Mouse (Mus musculus): ENCODE results near the gene Pde4d. TPM values are rescaled to one million over a fixed set of nuclear protein-coding genes. Genes with fewer than 3 reads are reported as not detected.

Pde4d gene
- polyA plus RNA-seq, 1 experiment from 2014 or later, result 14.9 TPM

DNA sequence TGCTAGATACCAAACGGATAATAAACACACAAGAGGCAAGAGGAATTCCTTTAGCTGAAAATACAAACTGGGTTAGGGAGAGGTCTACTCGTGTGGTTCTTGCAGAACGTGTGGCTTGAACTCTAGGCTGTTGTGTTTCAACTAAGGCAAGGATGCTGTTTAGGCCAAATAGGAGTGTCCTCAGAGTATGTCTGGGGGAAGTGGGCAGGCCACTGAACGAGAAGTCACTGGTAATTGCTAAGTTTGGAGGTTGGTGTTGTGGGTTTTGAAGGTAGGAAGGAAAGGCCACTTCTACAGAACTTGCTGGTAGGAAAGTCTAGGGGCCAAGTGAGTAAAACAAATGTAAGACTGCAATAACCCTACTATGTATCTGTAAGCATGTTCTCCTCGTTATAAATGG, 876.3 kb downstream of the Pde4d start:
- no peak overlapping the region for H3K9ac ChIP-seq (ENCODE audit: low read length)
- no peak overlapping the region for H3K4me2 ChIP-seq (ENCODE audit: low read depth, low read length)
- no peaks in the 10 kb centered on the region; the same call in 1 of the 2 replicates for H3K4me1 ChIP-seq (replicated peaks; ENCODE audit: control insufficient read depth, insufficient read depth, low read length)
- no peak overlapping the region for H3K4me3 ChIP-seq (ENCODE audit: low read length)
- no peaks in the 10 kb centered on the region for H3K9me3 ChIP-seq (ENCODE audit: control insufficient read depth, low read length)
- no peaks in the 10 kb centered on the region for H3K27me3 ChIP-seq (ENCODE audit: control insufficient read depth, insufficient read depth, low read depth, low read length)
- H3K36me3 ChIP-seq (ENCODE audit: control insufficient read depth, insufficient read depth, low read length), result no peaks in the 10 kb centered on the region
- WGBS, result 75% methylated on average over 5 of the region's 5 CpGs
- no peak overlapping the region for H3K27ac ChIP-seq (ENCODE audit: low read length)
- ATAC-seq (ENCODE audit: low read depth), result no peak

DNA sequence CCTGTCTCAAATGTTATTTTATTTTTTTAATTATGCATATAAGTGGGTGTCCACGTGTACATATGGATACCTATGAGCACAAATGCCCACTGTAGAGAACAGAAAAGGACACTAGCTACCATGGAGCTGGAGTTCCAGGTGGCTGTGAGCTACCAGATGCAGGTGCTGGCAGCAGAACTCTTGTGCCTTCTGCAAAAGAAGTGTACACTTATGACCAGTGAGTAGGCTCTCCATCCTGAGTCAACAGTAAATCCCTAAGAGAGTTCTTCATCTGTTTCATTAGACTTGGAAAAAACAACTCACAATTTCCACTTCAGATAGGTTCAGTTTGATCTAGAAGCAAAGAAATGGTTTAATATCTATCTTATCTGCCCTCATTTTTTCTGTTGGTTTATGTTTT, 881.8 kb downstream of the Pde4d start:
- H3K4me3 ChIP-seq (ENCODE audit: low read length), result no peak overlapping the region
- peak; percentile 41; the same call in 1 of the 2 replicates for ATAC-seq (ENCODE audit: low read depth)
- 44% methylated on average over 1 of the region's 1 CpGs for WGBS
- H3K4me1 ChIP-seq (replicated peaks; ENCODE audit: control insufficient read depth, insufficient read depth, low read length), result 0 out of 2 replicates have a peak, but pooled peaks cover 3% of the 10 kb centered on the region
- no peak overlapping the region for H3K27ac ChIP-seq (ENCODE audit: low read length)
- H3K9me3 ChIP-seq (ENCODE audit: control insufficient read depth, low read length), result no peaks in the 10 kb centered on the region
- no peaks in the 10 kb centered on the region for H3K36me3 ChIP-seq (ENCODE audit: control insufficient read depth, insufficient read depth, low read length)
- no peaks in the 10 kb centered on the region for H3K27me3 ChIP-seq (ENCODE audit: control insufficient read depth, insufficient read depth, low read depth, low read length)
- H3K4me2 ChIP-seq (ENCODE audit: low read depth, low read length), result no peak overlapping the region
- no peak overlapping the region for H3K9ac ChIP-seq (ENCODE audit: low read length)

DNA sequence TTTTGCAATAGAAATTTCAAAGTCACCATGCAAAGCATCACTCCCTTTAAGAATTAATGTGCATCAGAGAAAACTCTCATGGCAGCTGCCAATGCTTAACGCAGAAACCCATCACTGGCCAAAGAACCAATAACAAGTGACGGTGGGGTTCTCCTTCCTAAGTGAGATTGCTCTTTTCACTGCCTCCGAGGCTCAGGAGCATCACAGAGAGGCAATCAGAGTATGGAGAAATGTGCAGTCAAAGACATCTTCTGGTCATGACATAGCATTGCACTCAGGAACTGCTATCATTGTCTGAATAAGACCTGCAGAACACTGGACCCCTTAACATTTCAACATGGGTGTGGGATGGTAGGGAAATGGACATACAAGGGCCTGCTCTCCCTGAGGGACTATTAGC, 892.2 kb downstream of the Pde4d start:
- Histone ChIP-seq H3K9ac (ENCODE audit: low read length) (no peak overlapping the region), H3K4me2 (ENCODE audit: low read depth, low read length) (no peak overlapping the region), H3K27me3 (ENCODE audit: control insufficient read depth, insufficient read depth, low read depth, low read length) (no peaks in the 10 kb centered on the region), H3K27ac (ENCODE audit: low read length) (no peak overlapping the region), H3K4me3 (ENCODE audit: low read length) (no peak overlapping the region), H3K9me3 (ENCODE audit: control insufficient read depth, low read length) (no peaks in the 10 kb centered on the region), H3K36me3 (ENCODE audit: control insufficient read depth, insufficient read depth, low read length) (no peaks in the 10 kb centered on the region), H3K4me1 (replicated peaks; ENCODE audit: control insufficient read depth, insufficient read depth, low read length) (no peaks in the 10 kb centered on the region)
- 54% methylated on average over 3 of the region's 3 CpGs for WGBS
- no peak for ATAC-seq (ENCODE audit: low read depth)

DNA sequence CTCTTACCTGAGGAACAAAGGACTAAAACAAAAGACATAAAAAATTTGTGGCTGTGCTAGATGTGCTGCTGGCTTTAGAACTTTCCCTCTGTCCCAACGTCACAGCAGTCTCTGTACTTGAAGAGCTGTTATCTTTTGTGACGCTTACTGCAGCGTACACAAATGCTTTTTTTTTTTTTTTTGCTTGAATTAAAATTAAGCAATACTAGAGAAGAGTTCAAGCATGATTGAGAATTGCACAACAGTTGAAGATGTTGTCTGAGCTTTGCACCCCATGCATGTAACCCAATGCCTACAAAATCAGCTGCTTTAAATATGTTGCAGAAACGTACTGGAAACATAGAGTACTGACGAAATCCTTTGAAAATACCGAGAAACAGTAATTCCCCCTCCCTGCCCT, 892.7 kb downstream of the Pde4d start:
- H3K4me3 ChIP-seq (ENCODE audit: low read length), result no peak overlapping the region
- H3K27me3 ChIP-seq (ENCODE audit: control insufficient read depth, insufficient read depth, low read depth, low read length), result no peaks in the 10 kb centered on the region
- WGBS, result 30% methylated on average over 6 of the region's 6 CpGs
- H3K9me3 ChIP-seq (ENCODE audit: control insufficient read depth, low read length), result no peaks in the 10 kb centered on the region
- no peaks in the 10 kb centered on the region for H3K36me3 ChIP-seq (ENCODE audit: control insufficient read depth, insufficient read depth, low read length)
- H3K9ac ChIP-seq (ENCODE audit: low read length), result no peak overlapping the region
- H3K4me2 ChIP-seq (ENCODE audit: low read depth, low read length), result no peak overlapping the region
- no peak overlapping the region for H3K27ac ChIP-seq (ENCODE audit: low read length)
- H3K4me1 ChIP-seq (replicated peaks; ENCODE audit: control insufficient read depth, insufficient read depth, low read length), result no peaks in the 10 kb centered on the region
- ATAC-seq (ENCODE audit: low read depth), result peak; percentile 87

DNA sequence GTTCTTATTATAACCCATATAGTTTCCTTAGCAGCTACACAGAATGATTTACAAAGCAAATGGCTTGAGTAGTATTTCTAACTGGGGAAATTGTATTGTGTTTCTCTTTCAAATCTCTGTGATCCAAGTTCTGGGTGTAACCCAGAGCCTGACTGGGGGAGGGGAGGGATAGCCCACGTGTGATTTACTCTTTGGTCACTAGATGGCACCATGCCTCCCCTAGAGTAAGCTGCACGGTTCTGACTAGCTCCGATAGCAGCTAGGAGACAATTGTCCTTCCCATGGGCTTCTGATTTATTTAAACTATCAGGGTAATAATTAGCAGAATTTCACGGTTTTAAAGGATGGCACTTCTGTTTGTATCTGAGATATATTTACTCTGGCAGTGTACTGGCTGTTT, 893.8 kb downstream of the Pde4d start:
- no peak overlapping the region for H3K4me2 ChIP-seq (ENCODE audit: low read depth, low read length)
- H3K9ac ChIP-seq (ENCODE audit: low read length), result no peak overlapping the region
- no peaks in the 10 kb centered on the region for H3K27me3 ChIP-seq (ENCODE audit: control insufficient read depth, insufficient read depth, low read depth, low read length)
- no peaks in the 10 kb centered on the region for H3K36me3 ChIP-seq (ENCODE audit: control insufficient read depth, insufficient read depth, low read length)
- H3K4me1 ChIP-seq (replicated peaks; ENCODE audit: control insufficient read depth, insufficient read depth, low read length), result no peaks in the 10 kb centered on the region
- H3K27ac ChIP-seq (ENCODE audit: low read length), result no peak overlapping the region
- peak; percentile 89 for ATAC-seq (ENCODE audit: low read depth)
- 1% methylated on average over 4 of the region's 4 CpGs for WGBS
- no peak overlapping the region for H3K4me3 ChIP-seq (ENCODE audit: low read length)
- no peaks in the 10 kb centered on the region for H3K9me3 ChIP-seq (ENCODE audit: control insufficient read depth, low read length)

DNA sequence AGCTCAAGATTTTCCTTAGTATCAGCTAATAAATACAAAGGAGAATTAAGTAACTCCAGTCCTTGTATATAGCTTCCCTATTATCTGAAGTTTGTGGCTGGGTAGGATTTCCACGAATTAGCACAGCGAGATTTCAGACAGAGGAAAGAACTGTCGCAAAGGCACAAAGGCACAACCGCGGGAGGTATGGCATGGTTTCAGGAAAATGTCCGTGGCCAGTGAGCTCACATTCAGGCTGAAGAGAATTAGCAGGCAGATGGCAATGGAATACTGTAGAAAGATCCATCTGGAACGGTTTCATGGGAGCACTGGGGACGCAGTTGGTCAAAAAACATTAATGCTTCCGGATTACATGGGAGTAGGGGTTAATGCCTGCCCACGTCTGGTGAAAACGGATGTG, 898.0 kb downstream of the Pde4d start:
- Histone ChIP-seq H3K9me3 (ENCODE audit: control insufficient read depth, low read length) (no peaks in the 10 kb centered on the region), H3K27ac (ENCODE audit: low read length) (no peak overlapping the region), H3K4me2 (ENCODE audit: low read depth, low read length) (no peak overlapping the region), H3K9ac (ENCODE audit: low read length) (no peak overlapping the region), H3K4me1 (replicated peaks; ENCODE audit: control insufficient read depth, insufficient read depth, low read length) (no peaks in the 10 kb centered on the region), H3K27me3 (ENCODE audit: control insufficient read depth, insufficient read depth, low read depth, low read length) (no peaks in the 10 kb centered on the region), H3K36me3 (ENCODE audit: control insufficient read depth, insufficient read depth, low read length) (no peaks in the 10 kb centered on the region), H3K4me3 (ENCODE audit: low read length) (no peak overlapping the region)
- no peak for ATAC-seq (ENCODE audit: low read depth)
- WGBS, result 59% methylated on average over 11 of the region's 11 CpGs

DNA sequence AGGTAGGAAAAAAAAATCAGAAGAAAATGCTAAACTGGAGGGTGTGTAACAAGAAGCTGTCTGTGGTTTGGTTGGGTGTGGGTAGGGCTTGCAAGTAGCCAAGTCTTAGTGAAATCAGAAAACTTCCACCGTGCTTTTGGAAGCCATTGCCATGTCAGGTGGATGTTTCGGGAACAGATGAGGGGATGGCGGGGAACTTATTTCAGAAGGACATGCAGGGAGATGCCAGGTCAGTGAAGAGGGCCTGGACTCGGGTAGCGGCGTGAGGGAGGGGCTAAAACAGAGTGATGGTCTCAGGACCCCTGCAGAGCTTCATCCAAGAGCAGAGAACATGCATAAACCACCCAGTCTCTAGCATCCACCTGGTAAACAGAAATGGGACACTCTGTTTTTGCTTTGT, 898.6 kb downstream of the Pde4d start:
- ATAC-seq (ENCODE audit: low read depth), result no peak
- H3K9me3 ChIP-seq (ENCODE audit: control insufficient read depth, low read length), result no peaks in the 10 kb centered on the region
- H3K27me3 ChIP-seq (ENCODE audit: control insufficient read depth, insufficient read depth, low read depth, low read length), result no peaks in the 10 kb centered on the region
- WGBS, result 83% methylated on average over 6 of the region's 6 CpGs
- H3K36me3 ChIP-seq (ENCODE audit: control insufficient read depth, insufficient read depth, low read length), result no peaks in the 10 kb centered on the region
- H3K4me2 ChIP-seq (ENCODE audit: low read depth, low read length), result no peak overlapping the region
- no peak overlapping the region for H3K4me3 ChIP-seq (ENCODE audit: low read length)
- H3K4me1 ChIP-seq (replicated peaks; ENCODE audit: control insufficient read depth, insufficient read depth, low read length), result no peaks in the 10 kb centered on the region
- no peak overlapping the region for H3K9ac ChIP-seq (ENCODE audit: low read length)
- no peak overlapping the region for H3K27ac ChIP-seq (ENCODE audit: low read length)

DNA sequence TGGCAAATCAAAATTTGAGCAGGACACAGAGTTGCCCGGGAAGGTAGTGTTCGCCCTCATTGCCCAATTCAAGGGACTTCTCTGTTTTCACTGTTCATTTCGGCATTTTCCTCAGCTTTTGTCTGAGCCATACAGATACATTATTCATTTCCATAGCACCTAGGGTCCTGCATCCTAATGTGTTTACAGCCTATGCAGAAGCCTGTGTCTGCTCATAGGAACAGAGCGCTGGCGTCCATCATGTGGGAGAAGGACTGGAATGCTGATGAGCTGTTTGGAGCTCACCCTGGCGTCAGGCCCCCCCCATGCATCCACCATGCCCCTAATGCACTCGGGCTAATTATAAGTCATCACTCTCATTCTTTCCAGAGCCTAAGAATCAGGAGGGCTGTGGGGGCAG, 900.4 kb downstream of the Pde4d start:
- Histone ChIP-seq H3K4me2 (ENCODE audit: low read depth, low read length) (no peak overlapping the region), H3K4me3 (ENCODE audit: low read length) (no peak overlapping the region), H3K27ac (ENCODE audit: low read length) (no peak overlapping the region), H3K9me3 (ENCODE audit: control insufficient read depth, low read length) (no peaks in the 10 kb centered on the region), H3K4me1 (replicated peaks; ENCODE audit: control insufficient read depth, insufficient read depth, low read length) (0 out of 2 replicates have a peak, but pooled peaks cover 2% of the 10 kb centered on the region), H3K27me3 (ENCODE audit: control insufficient read depth, insufficient read depth, low read depth, low read length) (no peaks in the 10 kb centered on the region), H3K9ac (ENCODE audit: low read length) (no peak overlapping the region), H3K36me3 (ENCODE audit: control insufficient read depth, insufficient read depth, low read length) (no peaks in the 10 kb centered on the region)
- ATAC-seq (ENCODE audit: low read depth), result no peak
- WGBS, result 74% methylated on average over 7 of the region's 7 CpGs

DNA sequence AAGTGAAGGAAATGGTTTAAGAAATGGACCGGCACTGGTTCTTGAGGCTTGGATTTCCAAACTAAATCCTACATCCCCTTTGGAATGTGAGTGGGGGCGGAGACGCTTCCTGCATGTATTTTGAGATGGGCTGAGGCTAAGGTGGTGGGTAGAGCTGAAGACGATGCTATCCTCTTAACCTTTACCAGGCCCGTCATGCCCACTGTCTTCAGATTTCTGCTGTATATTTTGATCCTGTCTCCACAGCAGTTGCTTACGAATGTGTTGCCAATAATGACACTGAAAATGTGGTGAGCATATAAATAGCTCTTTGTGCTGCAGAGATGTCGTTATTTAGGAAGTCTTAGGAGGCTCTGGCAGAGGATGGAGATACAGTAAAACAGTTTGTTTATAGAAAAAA, 904.3 kb downstream of the Pde4d start:
- Histone ChIP-seq H3K27ac (ENCODE audit: low read length) (no peak overlapping the region), H3K4me3 (ENCODE audit: low read length) (no peak overlapping the region), H3K4me1 (replicated peaks; ENCODE audit: control insufficient read depth, insufficient read depth, low read length) (0 out of 2 replicates have a peak, but pooled peaks cover 2% of the 10 kb centered on the region), H3K4me2 (ENCODE audit: low read depth, low read length) (no peak overlapping the region), H3K9me3 (ENCODE audit: control insufficient read depth, low read length) (no peaks in the 10 kb centered on the region), H3K9ac (ENCODE audit: low read length) (no peak overlapping the region), H3K36me3 (ENCODE audit: control insufficient read depth, insufficient read depth, low read length) (no peaks in the 10 kb centered on the region), H3K27me3 (ENCODE audit: control insufficient read depth, insufficient read depth, low read depth, low read length) (no peaks in the 10 kb centered on the region)
- 65% methylated on average over 7 of the region's 7 CpGs for WGBS
- no peak for ATAC-seq (ENCODE audit: low read depth)

DNA sequence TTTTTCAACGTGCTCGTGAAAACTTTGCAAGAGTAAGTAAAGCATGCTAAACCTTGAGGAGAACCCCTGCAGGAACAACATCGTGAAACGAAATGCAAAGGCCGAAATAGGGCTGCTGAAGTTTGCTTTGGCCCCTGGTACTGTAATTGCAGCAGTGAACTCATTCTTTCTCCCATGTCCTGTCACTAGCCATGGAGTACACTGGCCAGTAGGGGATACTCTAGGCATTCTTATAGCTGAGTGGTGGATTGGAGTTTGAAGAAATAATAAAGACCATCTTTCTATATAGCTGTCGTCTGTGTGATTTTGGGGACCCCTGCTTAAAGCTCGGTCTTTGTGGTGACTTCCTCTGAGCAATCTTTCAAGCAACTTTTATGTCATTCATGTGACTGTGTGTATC, 906.5 kb downstream of the Pde4d start:
- H3K36me3 ChIP-seq (ENCODE audit: control insufficient read depth, insufficient read depth, low read length), result no peaks in the 10 kb centered on the region
- H3K27me3 ChIP-seq (ENCODE audit: control insufficient read depth, insufficient read depth, low read depth, low read length), result no peaks in the 10 kb centered on the region
- H3K4me3 ChIP-seq (ENCODE audit: low read length), result no peak overlapping the region
- 66% methylated on average over 7 of the region's 7 CpGs for WGBS
- no peak overlapping the region for H3K9ac ChIP-seq (ENCODE audit: low read length)
- no peak overlapping the region for H3K27ac ChIP-seq (ENCODE audit: low read length)
- H3K9me3 ChIP-seq (ENCODE audit: control insufficient read depth, low read length), result no peaks in the 10 kb centered on the region
- no peak overlapping the region for H3K4me2 ChIP-seq (ENCODE audit: low read depth, low read length)
- no peak for ATAC-seq (ENCODE audit: low read depth)
- 0 out of 2 replicates have a peak, but pooled peaks cover 2% of the 10 kb centered on the region for H3K4me1 ChIP-seq (replicated peaks; ENCODE audit: control insufficient read depth, insufficient read depth, low read length)
